11 mouse cellular contexts compared by ENCODE assay signal in the genomic region with DNA sequence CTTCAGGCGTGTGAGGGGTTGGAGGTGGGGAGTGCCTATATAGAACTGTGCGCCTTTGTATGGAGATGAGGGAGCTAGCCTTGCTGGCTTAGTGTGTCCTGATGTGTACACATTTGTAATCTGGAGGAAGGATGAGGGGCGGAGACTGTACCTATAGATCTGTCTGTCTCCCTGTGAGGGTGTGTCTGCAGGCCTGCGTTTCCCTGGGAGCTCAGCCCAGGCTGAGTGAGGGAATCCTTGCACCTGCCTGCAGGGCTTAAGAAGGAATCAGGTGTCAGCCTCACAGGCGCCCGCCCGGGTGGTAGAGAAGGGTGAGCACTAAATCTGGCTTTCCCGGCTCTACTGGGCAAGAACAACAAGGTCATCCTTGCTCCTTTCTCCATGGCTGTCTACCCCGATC. TPM values are rescaled to one million over a fixed set of nuclear protein-coding genes. Genes with fewer than 3 reads are reported as not detected.
A peak's percentile ranks its signal among the peaks of the same experiment; 100 is the strongest.
DNase-seq lines count a peak whose midpoint lies in the region; TF ChIP-seq lines count a peak whose summit lies in the region.
"Had no signal": no experiment of that assay in that cellular context is flagged by ENCODE, and none has a peak within 500 bp of the region (broad histone marks: within the 10 kb centered on the region; RNA-seq: fewer than 3 reads in every experiment).

No protein-coding gene starts in this region.

- H3K4me1 ChIP-seq in brown adipose tissue, adult 24 weeks (ENCODE audit: control insufficient read depth, insufficient read depth, insufficient read length, low read length), result peaks cover 29% of the 10 kb centered on the region

- no peak for DNase-seq in layer of hippocampus, adult 2 months (ENCODE audit: low spot score in 2 of 2)
- no peak for DNase-seq in layer of hippocampus, adult 11-12 months (ENCODE audit: low spot score)
- peak; percentile 46 for DNase-seq in gastrocnemius, postnatal 10 days
- DNase-seq in skeletal muscle tissue, adult 2 months (ENCODE audit: low read depth, low spot score), result peak; percentile 83
- DNase-seq in right cerebral cortex, postnatal 36 days (ENCODE audit: low spot score in 2 of 2), result no peak
- DNase-seq in testis, postnatal 10 days (ENCODE audit: low spot score), result no peak

- peak overlapping the region; percentile 28; the same call in 1 of the 2 replicates for H3K27ac ChIP-seq in layer of hippocampus, adult 2 months
- peak overlapping the region; percentile 85 for H3K27ac ChIP-seq in brown adipose tissue, adult 24 weeks (replicated peaks; ENCODE audit: low read depth, low read length)

- H3K4me3 ChIP-seq in layer of hippocampus, adult 2 months, result no peak overlapping the region
- H3K4me3 ChIP-seq in brown adipose tissue, adult 24 weeks (ENCODE audit: insufficient read depth, low read depth, low read length), result peak overlapping the region; percentile 11

- no peak for TF ChIP-seq CTCF in layer of hippocampus, adult 2 months (conservative IDR thresholded peaks at IDR 0.05)

RNA-seq across cellular contexts. Expression of a gene that starts 0.8 kb away (rescaled TPM):
- total RNA-seq in layer of hippocampus, adult 2 months (2021), result 1 to 10 TPM; 2.1 to 2.3 TPM
- 6.8 and 12.9 TPM in 2 replicates for polyA plus RNA-seq in brown adipose tissue, adult 24 weeks (2012; ENCODE audit: insufficient read depth, insufficient read length, missing spikeins)
- total RNA-seq in gastrocnemius, postnatal 10 days (2021), result 100 to 1,000 TPM in 1 of 2 experiments, 10 to 100 TPM in 1; 91.8 to 112 TPM

RNA-seq across cellular contexts. Expression of a gene that starts 6.5 kb away (rescaled TPM):
- under 1 TPM in 1 of 2 experiments, not detected in 1; 0.36 TPM for total RNA-seq in layer of hippocampus, adult 2 months (2021)
- polyA plus RNA-seq in brown adipose tissue, adult 24 weeks (2012; ENCODE audit: insufficient read depth, insufficient read length, missing spikeins), result 0.96 and 1.3 TPM in 2 replicates
- 1 to 10 TPM in 1 of 2 experiments, under 1 TPM in 1; 0.31 to 1.0 TPM for total RNA-seq in gastrocnemius, postnatal 10 days (2021)
- polyA plus RNA-seq: forebrain, embryonic 16.5 days; inflammation-experienced regulatory T-cells, adult 6 months; limb, embryonic 11.5 days; midbrain, embryonic 16.5 days had no signal

RNA-seq across cellular contexts. Expression of a gene that starts 43.8 kb away (rescaled TPM):
- total RNA-seq in layer of hippocampus, adult 2 months (2021), result 10 to 100 TPM; 27.6 to 28.6 TPM
- 0.55 TPM in 1 of 2 replicates, not detected in the other for polyA plus RNA-seq in brown adipose tissue, adult 24 weeks (2012; ENCODE audit: insufficient read depth, insufficient read length, missing spikeins)
- under 1 TPM; 0.28 to 0.93 TPM for total RNA-seq in gastrocnemius, postnatal 10 days (2021)
- polyA plus RNA-seq: inflammation-experienced regulatory T-cells, adult 6 months had no signal

RNA-seq across cellular contexts. Expression of a gene that starts 54.4 kb away (rescaled TPM):
- 10 to 100 TPM; 21.6 to 24.5 TPM for total RNA-seq in layer of hippocampus, adult 2 months (2021)
- polyA plus RNA-seq in brown adipose tissue, adult 24 weeks (2012; ENCODE audit: insufficient read depth, insufficient read length, missing spikeins), result 37.1 and 40.5 TPM in 2 replicates
- total RNA-seq in gastrocnemius, postnatal 10 days (2021), result 10 to 100 TPM; 10.2 to 15.2 TPM

Comparison
In these comparisons a context has a peak if more than half of its experiments do, and no peak if none do; other contexts are left out.
1. DNase-seq: peak in gastrocnemius, postnatal 10 days (single experiment) and skeletal muscle tissue, adult 2 months (single experiment); none in layer of hippocampus, adult 2 months (0 of 2), layer of hippocampus, adult 11-12 months (single experiment), right cerebral cortex, postnatal 36 days (0 of 2) and testis, postnatal 10 days (single experiment).
2. RNA of a gene that starts 0.8 kb away (total RNA-seq): 91.8 to 112 TPM in gastrocnemius, postnatal 10 days; 2.1 to 2.3 TPM in layer of hippocampus, adult 2 months; every median in the first group is over 10 times any median in the second.
3. RNA of a gene that starts 43.8 kb away (total RNA-seq): 27.6 to 28.6 TPM in layer of hippocampus, adult 2 months; 0.28 to 0.93 TPM in gastrocnemius, postnatal 10 days; every median in the first group is over 10 times any median in the second.